Comparison of ENCODE assay signal across 23 mouse cellular contexts in genomic region chr14:73094802-73095550, GRCm38 (mm10). TPM values are rescaled to one million over a fixed set of nuclear protein-coding genes. Genes with fewer than 3 reads are reported as not detected.
DNase-seq lines count a peak whose midpoint lies in the region; ATAC-seq and TF ChIP-seq lines count a peak whose summit lies in the region.
"Had no signal": no experiment of that assay in that cellular context is flagged by ENCODE, and none has a peak within 500 bp of the region (broad histone marks: within the 10 kb centered on the region; RNA-seq: fewer than 3 reads in every experiment).

No protein-coding gene starts in this region.

- whole genome bisulfite sequencing in kidney, embryonic 15.5 days = 53% methylated on average over 13 of the region's 13 CpGs
- WGBS in lung, embryonic 14.5 days = 53% methylated on average over 13 of the region's 13 CpGs
- WGBS in limb, embryonic 12.5 days = 36% methylated on average over 13 of the region's 13 CpGs

- peaks cover 8% of the 10 kb centered on the region; the same call in 1 of the 2 replicates for H3K27me3 ChIP-seq in kidney, embryonic 15.5 days
- no peaks in the 10 kb centered on the region for H3K27me3 ChIP-seq in lung, embryonic 14.5 days (ENCODE audit: insufficient read depth, low read length)
- peaks cover 17% of the 10 kb centered on the region for H3K27me3 ChIP-seq in limb, embryonic 12.5 days
- H3K27me3 ChIP-seq: liver, embryonic 13.5 days; midbrain, embryonic 15.5 days; neural tube, embryonic 13.5 days had no signal

- 0 out of 2 replicates have a peak, but pooled peaks cover 5% of the 10 kb centered on the region for H3K4me1 ChIP-seq in kidney, embryonic 15.5 days
- H3K4me1 ChIP-seq in lung, embryonic 14.5 days (ENCODE audit: insufficient read depth) = no peaks in the 10 kb centered on the region
- 0 out of 2 replicates have a peak, but pooled peaks cover 5% of the 10 kb centered on the region for H3K4me1 ChIP-seq in limb, embryonic 12.5 days (replicated peaks)
- H3K4me1 ChIP-seq: embryonic facial prominence, embryonic 13.5 days; liver, embryonic 13.5 days; midbrain, embryonic 15.5 days; neural tube, embryonic 13.5 days had no signal

- H3K27ac ChIP-seq in kidney, embryonic 15.5 days = peak overlapping the region; percentile 33
- H3K27ac ChIP-seq in lung, embryonic 14.5 days (ENCODE audit: low read depth) = peak overlapping the region; percentile 50; the same call in 1 of the 2 replicates
- no peak overlapping the region for H3K27ac ChIP-seq in limb, embryonic 12.5 days
- H3K27ac ChIP-seq: embryonic facial prominence, embryonic 13.5 days; gastrocnemius, adult 2 months; liver, embryonic 13.5 days; midbrain, embryonic 15.5 days; neural tube, embryonic 13.5 days had no signal

- no peak overlapping the region for H3K4me3 ChIP-seq in kidney, embryonic 15.5 days (replicated peaks)
- H3K4me3 ChIP-seq in lung, embryonic 14.5 days (ENCODE audit: low read depth, low read length) = no peak overlapping the region
- no peak overlapping the region for H3K4me3 ChIP-seq in limb, embryonic 12.5 days (replicated peaks)
- H3K4me3 ChIP-seq: embryonic facial prominence, embryonic 13.5 days; gastrocnemius, adult 2 months; liver, embryonic 13.5 days; midbrain, embryonic 15.5 days; neural tube, embryonic 13.5 days had no signal

- H3K36me3 ChIP-seq in kidney, embryonic 15.5 days = no peaks in the 10 kb centered on the region
- H3K36me3 ChIP-seq in lung, embryonic 14.5 days (ENCODE audit: insufficient read depth) = no peaks in the 10 kb centered on the region
- no peaks in the 10 kb centered on the region for H3K36me3 ChIP-seq in limb, embryonic 12.5 days
- H3K36me3 ChIP-seq: embryonic facial prominence, embryonic 13.5 days; liver, embryonic 13.5 days; midbrain, embryonic 15.5 days; neural tube, embryonic 13.5 days had no signal

- no peaks in the 10 kb centered on the region for H3K9me3 ChIP-seq in kidney, embryonic 15.5 days (replicated peaks)
- H3K9me3 ChIP-seq in lung, embryonic 14.5 days (ENCODE audit: low read depth, low read length) = no peaks in the 10 kb centered on the region
- no peaks in the 10 kb centered on the region for H3K9me3 ChIP-seq in limb, embryonic 12.5 days
- H3K9me3 ChIP-seq: embryonic facial prominence, embryonic 13.5 days; liver, embryonic 13.5 days; midbrain, embryonic 15.5 days; neural tube, embryonic 13.5 days had no signal

- peak; percentile 45 for DNase-seq in heart, adult 11 months
- no peak for DNase-seq in heart, adult 9 months (ENCODE audit: low spot score in 2 of 2)
- DNase-seq in kidney, postnatal 4 days = no peak
- peak; percentile 61 for DNase-seq in lung, embryonic 14.5 days
- no peak for DNase-seq in lung, postnatal 25 days (ENCODE audit: low spot score)
- no peak for DNase-seq in urinary bladder, postnatal 14 days (ENCODE audit: low spot score)
- DNase-seq: adrenal gland, postnatal 14 days; cerebellum, adult 2 months; cerebellum, postnatal 25 days; gastrocnemius, adult 2 months; liver, embryonic 13.5 days; retina, postnatal 1 day; right cerebral cortex, postnatal 25 days; spleen, adult 18-20 months had no signal

- ATAC-seq in kidney, embryonic 15.5 days (replicated peaks; ENCODE audit: low FRiP score) = no peak
- no peak for ATAC-seq in lung, embryonic 14.5 days (ENCODE audit: insufficient read depth)
- ATAC-seq in limb, embryonic 12.5 days (ENCODE audit: insufficient number of reproducible peaks, insufficient read depth, low FRiP score, low TSS enrichment, low read depth) = peak; percentile 82
- ATAC-seq: forebrain, embryonic 14.5 days; midbrain, embryonic 15.5 days had no signal

- no peak overlapping the region for H3K4me2 ChIP-seq in kidney, embryonic 15.5 days
- H3K4me2 ChIP-seq in lung, embryonic 14.5 days = no peak overlapping the region
- H3K4me2 ChIP-seq in limb, embryonic 12.5 days = no peak overlapping the region
- H3K4me2 ChIP-seq: embryonic facial prominence, embryonic 13.5 days; heart, embryonic 11.5 days; liver, embryonic 13.5 days; midbrain, embryonic 15.5 days; neural tube, embryonic 13.5 days had no signal

- no peak overlapping the region for H3K9ac ChIP-seq in kidney, embryonic 15.5 days
- no peak overlapping the region for H3K9ac ChIP-seq in lung, embryonic 14.5 days
- H3K9ac ChIP-seq in limb, embryonic 12.5 days (replicated peaks) = no peak overlapping the region
- H3K9ac ChIP-seq: embryonic facial prominence, embryonic 13.5 days; liver, embryonic 13.5 days; midbrain, embryonic 15.5 days; neural tube, embryonic 13.5 days had no signal

- no peak for TF ChIP-seq CTCF in lung, embryonic 14.5 days (IDR thresholded peaks at IDR 0.05; ENCODE audit: low read depth)

RNA-seq across cellular contexts. Expression of gene Rcbtb2, which starts 27.9 kb away (rescaled TPM):
- polyA plus RNA-seq in kidney, embryonic 15.5 days (2015; fragmentation: Nextera tagmentation; extraction: Ambion mirVana) = 128 and 131 TPM in 2 replicates
- 119 and 124 TPM in 2 replicates for polyA plus RNA-seq in lung, embryonic 14.5 days (2014; fragmentation: Nextera tagmentation; extraction: Ambion mirVana)
- polyA plus RNA-seq in limb, embryonic 12.5 days (2016; fragmentation: Nextera tagmentation; extraction: Ambion mirVana) = 172 and 185 TPM in 2 replicates

RNA-seq across cellular contexts. Expression of gene Cysltr2, which starts 46.1 kb away (rescaled TPM):
- polyA plus RNA-seq in kidney, embryonic 15.5 days (2015; fragmentation: Nextera tagmentation; extraction: Ambion mirVana) = 0.17 and 0.64 TPM in 2 replicates
- polyA plus RNA-seq in lung, embryonic 14.5 days (2014; fragmentation: Nextera tagmentation; extraction: Ambion mirVana) = 0.14 TPM in 1 of 2 replicates, not detected in the other
- not detected in 2 replicates for polyA plus RNA-seq in limb, embryonic 12.5 days (2016; fragmentation: Nextera tagmentation; extraction: Ambion mirVana)
- polyA plus RNA-seq: embryonic facial prominence, embryonic 13.5 days; heart, embryonic 11.5 days; heart, postnatal 0 days; hindbrain, embryonic 11.5 days had no signal

Comparison
In these comparisons a context has a peak if more than half of its experiments do, and no peak if none do; other contexts are left out.
1. DNase-seq: peak in heart, adult 11 months (single experiment) and lung, embryonic 14.5 days (single experiment); none in heart, adult 9 months (0 of 2), kidney, postnatal 4 days (0 of 2), lung, postnatal 25 days (single experiment) and urinary bladder, postnatal 14 days (single experiment).